Mouse (Mus musculus) CD4-positive, CD25-positive, alpha-beta regulatory T cell, adult 4 months (primary cell): ENCODE measurements around the gene Tnfsf9. TPM values are rescaled to one million over a fixed set of nuclear protein-coding genes. Genes with fewer than 3 reads are reported as not detected.
"Not testable (repeated sequence)": the region's sequence is repeated elsewhere in the genome, so short reads cannot be mapped to it uniquely, and the experiment has no call there.

Experiments used
- ATAC-seq: one replicate; pipeline ENCODE4 v1.8.0; 2017
- polyA plus RNA-seq, 2 experiments: library from polyadenylated mRNA; unstranded; fragments of 100-300 nt; shearing (Covaris generic); gene quantifications; one replicate each; pipeline ENCODE4 v1.2.1; 2017

Gene Tnfsf9
- polyA plus RNA-seq, 2 experiments from 2014 or later, result 8.2 to 11.9 TPM

- peak; percentile 54 for ATAC-seq
Observed at GRCm38 (mm10) chr17:57095855-57096622, 9.1 kb upstream of the Tnfsf9 start.

- peak; percentile 84 for ATAC-seq
Observed at GRCm38 (mm10) chr17:57096623-57096920, 8.6 kb upstream of the Tnfsf9 start.

- no peak for ATAC-seq
Observed at GRCm38 (mm10) chr17:57098321-57098720, 6.8 kb upstream of the Tnfsf9 start.

DNA sequence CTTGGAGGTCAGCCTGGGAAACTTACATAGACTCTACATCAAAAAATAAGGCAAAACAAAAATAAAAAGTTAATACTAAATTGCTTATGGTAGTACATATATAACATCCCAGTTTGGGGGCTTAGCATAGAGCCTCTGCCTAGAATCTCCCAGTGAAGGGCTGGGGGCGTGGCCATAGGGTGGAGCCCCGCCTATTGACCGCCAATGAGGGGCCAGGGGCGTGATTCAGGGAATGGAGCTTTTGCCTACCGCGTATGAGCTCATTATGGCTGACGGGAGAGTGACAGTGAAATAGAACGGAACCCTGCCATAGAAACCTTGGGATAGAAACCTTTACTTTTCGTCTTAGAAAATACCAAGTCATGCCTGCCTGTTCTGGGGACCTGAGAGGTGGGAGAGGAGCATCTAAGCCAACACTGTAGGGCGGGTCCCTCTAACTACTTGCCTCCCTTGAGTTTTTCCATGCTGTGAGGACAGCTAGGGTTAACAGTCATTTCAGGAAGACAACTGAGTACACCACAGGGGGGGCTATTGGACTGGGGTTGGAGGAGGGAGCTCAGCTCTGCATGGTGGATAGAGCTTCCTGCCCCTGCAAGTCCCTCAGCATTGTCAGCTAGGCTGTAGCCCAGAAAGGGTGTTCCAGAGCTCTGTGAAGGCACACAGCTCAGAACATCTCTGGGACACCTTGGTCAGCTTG lies 5.3 kb upstream of the Tnfsf9 start:
- no peak for ATAC-seq

GRCm38 (mm10) chr17:57102276-57102675 lies 2.8 kb upstream of the Tnfsf9 start:
- no peak for ATAC-seq

- no peak for ATAC-seq
Observed at GRCm38 (mm10) chr17:57104496-57104895, 629 bp upstream of the Tnfsf9 start.

DNA sequence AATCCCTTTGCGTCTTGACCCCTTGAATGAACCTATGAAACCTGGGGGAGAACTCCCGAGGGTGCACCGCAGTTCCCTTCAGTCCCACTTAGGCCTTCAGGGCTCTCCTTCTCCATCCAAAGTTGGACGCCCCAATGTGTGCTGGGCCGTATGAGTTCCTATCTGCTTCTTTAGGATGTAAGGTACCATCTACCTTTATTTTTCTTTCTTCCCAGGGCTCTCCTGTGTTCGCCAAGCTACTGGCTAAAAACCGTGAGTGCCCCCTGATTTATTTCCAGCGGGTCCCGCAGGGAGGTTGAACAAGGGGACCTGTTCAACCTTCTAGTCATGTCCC lies 877 bp downstream of the Tnfsf9 start:
- ATAC-seq, result no peak

GRCm38 (mm10) chr17:57107064-57107463 lies 1.9 kb downstream of the Tnfsf9 start:
- no peak for ATAC-seq

DNA sequence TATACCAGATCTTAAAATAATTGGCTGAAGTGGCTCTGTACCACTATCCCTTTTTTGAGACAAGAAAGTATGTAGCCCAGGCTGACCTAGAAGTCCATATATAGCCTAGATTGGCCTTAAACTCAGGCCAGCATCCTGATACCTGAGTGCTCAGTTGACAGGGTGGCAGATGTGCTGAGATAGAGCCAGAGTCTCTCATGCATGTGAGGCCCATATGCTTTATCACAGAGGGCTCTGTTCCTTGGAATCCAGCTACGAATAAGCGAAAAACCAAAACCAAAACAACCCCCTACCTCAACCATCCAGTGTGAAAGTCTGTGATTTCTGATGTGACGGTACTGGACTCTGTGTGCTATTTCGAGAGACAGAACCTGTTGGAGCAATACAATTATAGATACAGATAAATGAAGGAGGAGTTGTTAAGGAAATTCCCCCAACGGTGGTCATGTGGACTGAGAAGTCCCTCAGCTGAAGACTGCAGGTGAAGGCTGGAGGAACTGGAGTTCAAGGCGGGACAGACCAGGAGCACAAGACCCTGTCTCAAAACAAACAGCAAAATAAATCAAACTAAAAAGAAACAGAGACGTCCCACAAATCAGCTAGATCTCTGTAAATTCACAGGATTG lies 3.0 kb downstream of the Tnfsf9 start:
- no peak for ATAC-seq

DNA sequence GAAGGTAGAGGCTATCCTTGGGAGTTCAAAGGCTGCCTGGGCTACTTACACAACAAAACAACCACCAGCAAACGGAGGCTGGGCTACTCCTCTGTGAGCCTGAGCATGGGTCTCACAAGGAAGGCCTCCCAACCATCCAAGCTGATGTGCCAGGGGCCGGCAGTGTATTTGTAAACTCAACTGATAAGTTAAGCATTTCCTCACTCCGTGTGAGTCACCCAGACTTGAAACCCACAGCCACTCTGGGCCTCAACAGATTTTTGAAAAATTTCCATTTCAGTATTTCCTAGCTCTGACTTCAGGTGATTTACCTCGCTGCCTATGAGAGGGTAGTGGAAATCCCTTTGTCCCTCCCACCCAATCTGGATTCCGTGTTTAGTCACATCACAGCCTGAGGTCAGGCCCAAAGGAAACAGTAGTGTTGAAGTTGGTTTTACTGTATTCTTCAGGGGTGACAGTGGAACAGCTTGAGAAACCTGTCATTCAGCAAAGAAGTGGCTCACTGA lies 3.6 kb downstream of the Tnfsf9 start:
- ATAC-seq, result peak; percentile 69

- no peak for ATAC-seq
Observed at GRCm38 (mm10) chr17:57110005-57110404, 4.9 kb downstream of the Tnfsf9 start.

GRCm38 (mm10) chr17:57112768-57113474 lies 7.8 kb downstream of the Tnfsf9 start:
- no peak for ATAC-seq

DNA sequence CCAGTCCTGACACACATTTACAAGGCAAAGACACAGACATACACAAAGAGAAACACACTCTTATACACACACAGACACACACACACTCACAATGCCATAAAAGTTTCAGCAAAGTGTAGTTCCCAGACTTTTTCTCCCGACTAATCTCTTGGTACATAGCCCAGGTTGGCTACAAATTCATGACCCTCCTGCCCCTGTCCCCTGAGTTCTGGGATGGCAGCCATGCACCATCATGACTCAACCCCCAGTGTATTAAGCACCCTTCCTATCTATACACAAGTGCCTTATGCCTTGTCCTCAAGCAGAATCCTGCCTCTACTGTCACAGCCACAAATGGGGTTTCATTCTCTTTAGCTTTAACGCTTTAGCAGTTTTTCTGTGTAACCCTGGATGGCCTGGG lies 11.7 kb downstream of the Tnfsf9 start:
- no peak for ATAC-seq

- no peak for ATAC-seq
Observed at GRCm38 (mm10) chr17:57118524-57119349, 13.6 kb downstream of the Tnfsf9 start.

- ATAC-seq, result no peak
Observed at GRCm38 (mm10) chr17:57121856-57122255, 16.7 kb downstream of the Tnfsf9 start.

- ATAC-seq, result no peak
Observed at GRCm38 (mm10) chr17:57123192-57124118, 18.3 kb downstream of the Tnfsf9 start.

DNA sequence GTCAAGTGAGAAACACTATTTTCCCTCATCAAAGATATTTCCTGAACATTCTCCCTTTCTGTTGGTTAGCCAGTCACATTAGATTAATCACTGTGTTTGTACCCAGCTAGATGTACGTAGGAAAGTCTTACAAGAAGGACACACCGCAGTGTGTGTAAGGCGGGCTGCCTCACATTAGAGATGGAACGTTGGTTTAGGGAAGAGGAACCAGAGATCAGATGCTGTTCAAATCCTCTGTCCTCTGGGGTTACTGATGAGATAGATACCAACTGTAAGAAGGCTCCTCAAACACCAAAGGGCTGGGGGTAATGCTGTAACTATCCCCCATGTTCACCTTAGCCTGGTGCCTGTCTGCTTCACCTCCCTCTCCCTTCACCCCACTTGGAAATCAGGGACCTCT lies 19.7 kb downstream of the Tnfsf9 start:
- no peak for ATAC-seq

- no peak for ATAC-seq
Observed at GRCm38 (mm10) chr17:57125853-57126622, 20.9 kb downstream of the Tnfsf9 start.

- ATAC-seq, result peak; percentile 67
Observed at GRCm38 (mm10) chr17:57131793-57132192, 26.7 kb downstream of the Tnfsf9 start.

GRCm38 (mm10) chr17:57134021-57134420 lies 28.9 kb downstream of the Tnfsf9 start:
- ATAC-seq, result not testable (repeated sequence)
